Mouse (Mus musculus) heart, postnatal 0 days (tissue): ENCODE measurements around the gene Cfap298. TPM values are rescaled to one million over a fixed set of nuclear protein-coding genes. Genes with fewer than 3 reads are reported as not detected.

Source experiments
- ATAC-seq: fragments of 200-750 bp; cut with Nextera tagmentation; 2 replicates; pipeline ENCODE4 v1.8.0; 2017; ENCODE audit warnings: low read depth, moderate number of reproducible peaks, moderate library complexity; ENCODE audit not compliant: insufficient read depth
- DNase-seq: peaks from one replicate; pipeline ENCODE4 v3.0.0-alpha.2; 2016; ENCODE audit warnings: low spot score
- H3K27ac ChIP-seq: fragments of 300-500 bp; sonication (generic); 2 replicates; pipeline ENCODE4 v1.5.1; 2014; ENCODE audit warnings: low read depth, mild to moderate bottlenecking
- H3K27me3 ChIP-seq: fragments of 300-500 bp; sonication (generic); 2 replicates; pipeline ENCODE4 v1.6.1; 2014; ENCODE audit warnings: low read length, mixed read lengths; ENCODE audit not compliant: control insufficient read depth, insufficient read depth
- H3K36me3 ChIP-seq: fragments of 300-500 bp; sonication (generic); replicated peaks from 2 replicates; pipeline ENCODE4 v1.6.1; 2014; ENCODE audit warnings: low read length, mixed read lengths; ENCODE audit not compliant: control insufficient read depth, insufficient read depth
- H3K4me1 ChIP-seq: fragments of 300-500 bp; sonication (generic); 2 replicates; pipeline ENCODE4 v1.6.1; 2014; ENCODE audit warnings: antibody characterized with exemption; ENCODE audit not compliant: control insufficient read depth, insufficient read depth
- H3K4me2 ChIP-seq: fragments of 300-500 bp; sonication (generic); 2 replicates; pipeline ENCODE4 v1.6.1; 2014; ENCODE audit warnings: low read depth, mild to moderate bottlenecking, low read length, moderate library complexity
- H3K4me3 ChIP-seq: fragments of 300-500 bp; sonication (generic); 2 replicates; pipeline ENCODE4 v1.5.1; 2014; ENCODE audit warnings: low read depth, low read length
- H3K9ac ChIP-seq: fragments of 300-500 bp; sonication (generic); replicated peaks from 2 replicates; pipeline ENCODE4 v1.6.1; 2014; ENCODE audit warnings: low read depth, low read length, mixed read lengths
- H3K9me3 ChIP-seq: fragments of 300-500 bp; sonication (generic); replicated peaks from 2 replicates; pipeline ENCODE4 v1.6.1; 2016; ENCODE audit warnings: low read length; ENCODE audit not compliant: control insufficient read depth
- CTCF ChIP-seq: IDR thresholded peaks from 2 replicates; pipeline ENCODE4 v1.5.1; 2016; ENCODE audit warnings: antibody characterized with exemption, control low read depth, low read depth
- EP300 ChIP-seq: IDR thresholded peaks from 2 replicates; pipeline ENCODE4 v1.6.1; 2016; ENCODE audit warnings: antibody characterized with exemption, low read depth
- WGBS: fragments of 180-500 bp; shearing (Covaris S2); extraction: QIAGEN DNeasy Blood & Tissue Kit; methylation state at CpG from one replicate; pipeline ENCODE4 v1.1.7; 2014; 5-methylcytosine and 5-hydroxymethylcytosine counted together
- polyA plus RNA-seq: library from polyadenylated mRNA; unstranded; fragments of >200 nt; fragmentation: Nextera tagmentation; extraction: Ambion mirVana; gene quantifications from 2 replicates; pipeline ENCODE4 v1.2.1, GENCODE M21; 2015
- total RNA-seq: library from RNA; depleted of rRNA; stranded (reverse); fragments of >200 nt; gene quantifications from 2 replicates; pipeline ENCODE4 v1.2.3, GENCODE M21; 2014; ENCODE audit warnings: low replicate concordance

Cfap298 gene
- total and polyA plus RNA-seq, 2 experiments from 2014 or later, result 22.1 to 39.6 TPM

DNA sequence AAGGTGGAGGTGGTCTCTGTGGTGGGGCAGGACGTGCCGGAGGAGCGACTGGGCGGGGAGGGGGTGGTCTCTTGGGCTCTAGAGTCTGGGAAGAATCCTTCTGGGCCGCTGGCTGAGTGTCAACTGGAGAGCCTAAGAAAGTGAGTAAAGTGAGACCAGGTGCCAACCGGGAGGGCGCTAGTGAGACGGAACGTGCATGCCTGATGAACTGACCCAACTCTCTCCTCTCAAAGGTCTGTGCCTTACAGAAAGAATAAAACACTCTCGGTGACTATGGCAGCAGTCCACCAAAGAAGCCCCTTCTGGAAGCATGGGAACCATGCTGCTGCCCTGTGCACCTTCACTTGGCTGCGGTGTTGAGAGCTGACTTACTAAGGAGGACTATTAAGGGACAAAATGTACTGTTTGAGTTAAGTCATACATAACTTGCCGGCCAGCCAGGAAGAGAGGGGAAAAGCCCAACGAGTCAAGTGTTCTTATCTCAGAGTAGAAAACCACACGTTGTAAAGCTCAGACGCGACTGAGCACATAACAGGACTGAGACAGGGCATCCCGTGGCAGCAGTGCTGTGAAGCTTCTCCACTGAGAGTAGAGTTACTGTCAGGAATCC is 15.5 kb upstream of the Cfap298 start:
- no peaks in the 10 kb centered on the region for H3K4me1 ChIP-seq
- no peak; the same call in 1 of the 2 replicates for TF ChIP-seq CTCF
- TF ChIP-seq EP300, result no peak
- H3K9ac ChIP-seq, result no peak overlapping the region
- ATAC-seq, result peak; percentile 36; the same call in 1 of the 2 replicates
- H3K9me3 ChIP-seq, result no peaks in the 10 kb centered on the region
- no peaks in the 10 kb centered on the region for H3K27me3 ChIP-seq
- no peak overlapping the region for H3K4me3 ChIP-seq
- DNase-seq, result no peak
- H3K4me2 ChIP-seq, result no peak overlapping the region
- H3K36me3 ChIP-seq, result peaks cover 27% of the 10 kb centered on the region
- H3K27ac ChIP-seq, result no peak overlapping the region
- WGBS, result 43% methylated on average over 17 of the region's 17 CpGs

DNA sequence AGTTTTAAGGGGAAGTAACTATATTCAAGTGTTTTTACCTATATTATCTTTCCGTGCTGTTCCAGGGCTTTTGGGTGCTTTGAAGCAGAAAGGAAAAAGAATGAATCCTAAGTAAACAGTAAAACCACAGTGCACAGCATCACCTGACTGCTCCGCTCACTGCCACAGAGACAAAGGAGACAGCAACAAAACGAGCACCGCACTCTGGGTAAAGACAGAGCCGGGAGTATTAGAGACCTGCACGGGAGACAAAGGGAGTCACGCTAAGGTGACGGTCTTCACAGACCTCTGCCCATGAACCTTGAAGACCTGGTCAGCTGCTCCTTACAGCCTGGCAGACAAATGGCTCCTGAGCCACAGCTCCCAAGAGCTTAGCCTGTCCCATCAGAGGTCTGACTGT is 12.1 kb upstream of the Cfap298 start:
- DNase-seq, result no peak
- 92% methylated on average over 8 of the region's 8 CpGs for WGBS
- H3K36me3 ChIP-seq, result peaks cover 45% of the 10 kb centered on the region

DNA sequence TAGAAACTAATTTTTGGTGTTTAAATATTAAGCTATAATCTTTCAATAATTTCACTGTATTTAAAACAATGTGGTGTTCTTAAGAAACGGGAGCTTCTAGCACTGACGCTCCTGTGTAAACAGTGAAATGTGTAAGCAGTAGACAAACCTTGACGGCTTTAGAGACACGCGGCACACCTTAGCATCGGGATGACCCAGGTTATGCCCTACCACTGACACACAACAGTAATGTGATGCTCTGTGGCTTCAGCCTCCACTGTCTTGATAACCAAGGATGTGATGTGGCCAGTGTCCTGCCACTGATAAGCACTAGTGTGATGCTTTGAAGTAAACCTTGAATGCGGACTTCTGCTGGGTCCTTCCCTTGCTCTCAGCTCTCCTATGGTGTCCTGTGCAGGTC is 6.3 kb upstream of the Cfap298 start:
- WGBS, result 93% methylated on average over 7 of the region's 7 CpGs
- H3K36me3 ChIP-seq, result peaks cover 57% of the 10 kb centered on the region
- H3K4me2 ChIP-seq, result no peak overlapping the region
- H3K27me3 ChIP-seq, result no peaks in the 10 kb centered on the region
- no peaks in the 10 kb centered on the region for H3K4me1 ChIP-seq
- no peak overlapping the region for H3K9ac ChIP-seq
- DNase-seq (no peak), ATAC-seq (no peak)
- no peak overlapping the region for H3K27ac ChIP-seq
- H3K9me3 ChIP-seq, result no peaks in the 10 kb centered on the region
- TF ChIP-seq CTCF (no peak), EP300 (no peak)
- no peak overlapping the region for H3K4me3 ChIP-seq

More for the DNA sequence above, 12.1 kb upstream of the Cfap298 start:
- Histone ChIP-seq H3K27ac (no peak overlapping the region), H3K9me3 (no peaks in the 10 kb centered on the region), H3K9ac (no peak overlapping the region), H3K4me3 (no peak overlapping the region), H3K27me3 (no peaks in the 10 kb centered on the region), H3K4me1 (no peaks in the 10 kb centered on the region), H3K4me2 (no peak overlapping the region)
- ATAC-seq, result no peak
- TF ChIP-seq CTCF (no peak), EP300 (no peak)

DNA sequence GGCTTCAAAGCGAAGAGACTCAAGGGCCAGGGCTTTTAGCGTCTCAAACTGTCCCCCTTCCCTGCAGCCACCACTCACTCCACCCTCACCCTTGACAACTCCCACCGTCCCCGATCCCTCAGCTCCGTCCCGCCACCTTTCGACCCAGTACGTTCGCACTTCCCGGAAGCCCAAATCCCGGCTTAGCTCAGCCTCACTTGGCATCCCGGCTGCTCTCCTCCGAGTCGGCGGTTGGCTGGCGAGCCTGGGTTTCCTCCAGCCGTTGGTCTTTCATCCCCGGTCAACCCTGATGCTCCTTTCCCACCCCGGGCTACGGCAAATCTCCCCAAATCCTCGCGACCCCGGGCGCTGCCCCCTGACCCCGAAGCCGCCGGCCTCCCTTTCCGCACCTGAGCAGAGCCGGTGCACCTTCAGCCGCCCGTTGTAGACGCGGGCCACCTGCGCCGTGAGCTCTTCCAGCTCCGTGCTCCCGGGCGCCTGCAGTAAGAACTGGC is 674 bp downstream of the Cfap298 start:
- TF ChIP-seq CTCF, result no peak; the same call in 1 of the 2 replicates
- TF ChIP-seq EP300, result no peak
- no peaks in the 10 kb centered on the region for H3K9me3 ChIP-seq
- WGBS, result under 1% methylated on average over 38 of the region's 38 CpGs
- H3K4me1 ChIP-seq, result no peaks in the 10 kb centered on the region
- peak overlapping the region; percentile 77 for H3K9ac ChIP-seq
- DNase-seq (no peak), ATAC-seq (peak; percentile 50)
- peak overlapping the region; percentile 87 for H3K4me3 ChIP-seq
- peak overlapping the region; percentile 85 for H3K27ac ChIP-seq
- no peaks in the 10 kb centered on the region for H3K27me3 ChIP-seq
- H3K4me2 ChIP-seq, result peak overlapping the region; percentile 94
- peaks cover 18% of the 10 kb centered on the region for H3K36me3 ChIP-seq

DNA sequence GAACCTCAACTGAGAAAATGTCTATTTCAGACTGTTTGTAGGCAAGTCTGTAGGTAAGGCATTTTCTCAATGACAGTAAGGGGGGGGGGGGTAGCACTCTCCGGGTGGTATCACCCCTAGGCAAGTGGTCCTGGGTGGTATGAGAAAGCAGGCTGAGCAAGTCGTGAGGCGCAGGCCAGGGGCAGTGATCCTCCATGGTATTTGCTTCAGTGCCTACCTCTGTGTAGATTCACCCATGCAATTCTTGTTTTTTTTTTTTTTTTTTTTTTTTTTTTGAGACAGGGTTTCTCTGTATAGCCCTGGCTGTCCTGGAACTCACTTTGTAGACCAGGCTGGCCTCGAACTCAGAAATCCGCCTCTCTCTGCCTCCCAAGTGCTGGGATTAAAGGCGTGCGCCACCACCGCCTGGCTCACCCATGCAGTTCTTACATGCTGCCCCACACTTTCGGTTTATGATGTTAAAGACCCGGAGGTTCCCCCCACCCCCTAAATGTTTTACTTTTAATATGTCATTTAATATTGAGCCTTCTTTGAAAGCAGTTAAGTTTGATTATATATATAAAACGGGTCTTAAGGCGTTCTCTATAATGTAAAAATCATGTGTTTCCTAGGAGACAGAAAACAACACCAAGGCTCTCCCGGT is 1.3 kb downstream of the Cfap298 start:
- WGBS, result 21% methylated on average over 13 of the region's 13 CpGs
- H3K36me3 ChIP-seq, result peaks cover 22% of the 10 kb centered on the region
- peak overlapping the region; percentile 87 for H3K4me3 ChIP-seq

More for the DNA sequence above, 1.3 kb downstream of the Cfap298 start:
- ATAC-seq, result no peak
- no peaks in the 10 kb centered on the region for H3K27me3 ChIP-seq
- H3K4me1 ChIP-seq, result no peaks in the 10 kb centered on the region
- H3K4me2 ChIP-seq, result peak overlapping the region; percentile 94
- TF ChIP-seq CTCF (no peak), EP300 (no peak)
- peak overlapping the region; percentile 77 for H3K9ac ChIP-seq
- no peaks in the 10 kb centered on the region for H3K9me3 ChIP-seq
- H3K27ac ChIP-seq, result peak overlapping the region; percentile 85
- no peak for DNase-seq
